Comparison of ENCODE assay signal across 20 mouse cellular contexts in the genomic region with DNA sequence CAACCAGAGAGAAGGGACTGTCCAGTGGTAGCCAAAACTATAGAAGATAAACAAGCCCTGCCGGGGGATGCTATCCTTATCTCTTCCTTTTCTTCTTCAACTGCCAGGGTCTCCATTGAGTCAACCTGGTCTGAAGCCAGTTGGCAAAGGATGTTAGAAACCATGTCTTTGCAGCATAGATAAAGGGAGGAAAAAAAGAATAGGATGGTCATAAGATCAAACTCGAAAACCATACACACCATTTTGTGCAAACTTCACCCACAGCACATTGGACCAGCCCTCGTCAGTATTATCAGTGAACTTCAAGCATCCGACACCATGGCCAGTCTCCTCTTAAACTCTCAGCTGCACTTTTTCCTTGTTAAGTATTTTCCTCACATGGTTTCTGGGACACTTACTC.
DNase-seq lines count a peak whose midpoint lies in the region; ATAC-seq and TF ChIP-seq lines count a peak whose summit lies in the region.
"Had no signal": no experiment of that assay in that cellular context is flagged by ENCODE, and none has a peak within 500 bp of the region (broad histone marks: within the 10 kb centered on the region; RNA-seq: fewer than 3 reads in every experiment).

No protein-coding gene starts in this region.

- H3K4me3 ChIP-seq in lung, embryonic 14.5 days (ENCODE audit: low read depth, low read length) = no peak overlapping the region
- H3K4me3 ChIP-seq in lung, embryonic 16.5 days (ENCODE audit: low read length) = no peak overlapping the region
- H3K4me3 ChIP-seq: embryonic facial prominence, embryonic 13.5 days; embryonic facial prominence, embryonic 15.5 days; forebrain, embryonic 13.5 days; forebrain, embryonic 15.5 days had no signal

- no peak overlapping the region for H3K9ac ChIP-seq in lung, embryonic 14.5 days
- H3K9ac ChIP-seq in lung, embryonic 16.5 days (ENCODE audit: low read length) = no peak overlapping the region
- H3K9ac ChIP-seq: embryonic facial prominence, embryonic 13.5 days; embryonic facial prominence, embryonic 15.5 days; forebrain, embryonic 13.5 days; forebrain, embryonic 15.5 days; forebrain, postnatal 0 days had no signal

- WGBS in lung, embryonic 14.5 days = 51% methylated on average over 4 of the region's 4 CpGs
- 51% methylated on average over 4 of the region's 4 CpGs for WGBS in lung, embryonic 16.5 days

- H3K4me1 ChIP-seq in lung, embryonic 14.5 days (ENCODE audit: insufficient read depth) = 0 out of 2 replicates have a peak, but pooled peaks cover 2% of the 10 kb centered on the region
- H3K4me1 ChIP-seq in lung, embryonic 16.5 days (replicated peaks; ENCODE audit: control insufficient read depth, insufficient read depth, low read length) = no peaks in the 10 kb centered on the region; the same call in 1 of the 2 replicates
- H3K4me1 ChIP-seq: embryonic facial prominence, embryonic 15.5 days; forebrain, embryonic 13.5 days; forebrain, embryonic 15.5 days had no signal

- no peak overlapping the region for H3K27ac ChIP-seq in lung, embryonic 14.5 days (ENCODE audit: low read depth)
- no peak overlapping the region for H3K27ac ChIP-seq in lung, embryonic 16.5 days (ENCODE audit: low read length)
- H3K27ac ChIP-seq: embryonic facial prominence, embryonic 13.5 days; embryonic facial prominence, embryonic 15.5 days; forebrain, embryonic 13.5 days; forebrain, embryonic 15.5 days had no signal

- H3K9me3 ChIP-seq in lung, embryonic 14.5 days (ENCODE audit: low read depth, low read length) = no peaks in the 10 kb centered on the region
- H3K9me3 ChIP-seq in lung, embryonic 16.5 days (ENCODE audit: control insufficient read depth, low read length) = no peaks in the 10 kb centered on the region
- H3K9me3 ChIP-seq: embryonic facial prominence, embryonic 13.5 days; embryonic facial prominence, embryonic 15.5 days; forebrain, embryonic 13.5 days; forebrain, embryonic 15.5 days had no signal

- H3K27me3 ChIP-seq in lung, embryonic 14.5 days (ENCODE audit: insufficient read depth, low read length) = no peaks in the 10 kb centered on the region
- H3K27me3 ChIP-seq in lung, embryonic 16.5 days (ENCODE audit: control insufficient read depth, insufficient read depth, low read depth, low read length) = no peaks in the 10 kb centered on the region
- H3K27me3 ChIP-seq: embryonic facial prominence, embryonic 13.5 days; embryonic facial prominence, embryonic 15.5 days; forebrain, embryonic 13.5 days; forebrain, embryonic 15.5 days had no signal

- H3K4me2 ChIP-seq in lung, embryonic 14.5 days = no peak overlapping the region
- H3K4me2 ChIP-seq in lung, embryonic 16.5 days (ENCODE audit: low read depth, low read length) = no peak overlapping the region
- H3K4me2 ChIP-seq: embryonic facial prominence, embryonic 13.5 days; embryonic facial prominence, embryonic 15.5 days; forebrain, embryonic 13.5 days; forebrain, embryonic 15.5 days had no signal

- H3K36me3 ChIP-seq in lung, embryonic 14.5 days (ENCODE audit: insufficient read depth) = no peaks in the 10 kb centered on the region
- no peaks in the 10 kb centered on the region for H3K36me3 ChIP-seq in lung, embryonic 16.5 days (ENCODE audit: control insufficient read depth, insufficient read depth, low read length)
- H3K36me3 ChIP-seq: embryonic facial prominence, embryonic 13.5 days; embryonic facial prominence, embryonic 15.5 days; forebrain, embryonic 15.5 days had no signal

- no peak for TF ChIP-seq CTCF in lung, embryonic 14.5 days (IDR thresholded peaks at IDR 0.05; ENCODE audit: low read depth)

- ATAC-seq in lung, embryonic 14.5 days (ENCODE audit: insufficient read depth) = peak; percentile 54
- ATAC-seq in lung, embryonic 16.5 days (ENCODE audit: low read depth) = 0 out of 2 replicates have a peak, but pooled peaks have one; percentile 38
- ATAC-seq: forebrain, embryonic 13.5 days; forebrain, embryonic 15.5 days; forebrain, postnatal 0 days had no signal

- DNase-seq in lung, embryonic 14.5 days = peak; percentile 60
- no peak for DNase-seq in lung, postnatal 25 days (ENCODE audit: low spot score)
- no peak for DNase-seq in lung, postnatal 36 days
- DNase-seq in kidney, adult 9 months = no peak
- DNase-seq: adrenal gland, adult 2 months; adrenal gland, postnatal 10 days; adrenal gland, postnatal 25 days; cerebellum, adult 11 months; cerebellum, adult 18-20 months; cerebellum, adult 8-10 months; cerebellum, adult 9-11 months; cerebellum, postnatal 14 days; cerebellum, postnatal 36 days; embryo, embryonic 11 days; forebrain, postnatal 0 days had no signal
